Mouse (Mus musculus) liver, adult 2 months (tissue): ENCODE measurements around the gene Baz2b.

Experiments used
- CTCF ChIP-seq: fragments of 200-500 bp; IDR thresholded peaks from 2 replicates; pipeline ENCODE4 v1.5.1; 2011; ENCODE audit warnings: low read depth, low read length, control low read depth
- POLR2A ChIP-seq: fragments of 200-500 bp; IDR thresholded peaks from 2 replicates; pipeline ENCODE4 v1.6.1; 2011; ENCODE audit warnings: low read length, control low read depth; ENCODE audit not compliant: insufficient read depth; ENCODE audit errors: extremely low read depth

- no peak for TF ChIP-seq CTCF
- no peak for TF ChIP-seq POLR2A
Observed at GRCm38 (mm10) chr2:60204162-60204561, 5.5 kb downstream of the Baz2b start.
